Mouse (Mus musculus) forebrain, embryonic 12.5 days (tissue): ENCODE results near the gene Alg5. TPM values are rescaled to one million over a fixed set of nuclear protein-coding genes. Genes with fewer than 3 reads are reported as not detected.
"Not testable (repeated sequence)": the region's sequence is repeated elsewhere in the genome, so short reads cannot be mapped to it uniquely, and the experiment has no call there.

Source experiments
- ATAC-seq: fragments of 200-750 bp; cut with Nextera tagmentation; 2 replicates; pipeline ENCODE4 v1.8.0; 2017; ENCODE audit warnings: moderate TSS enrichment; ENCODE audit not compliant: low FRiP score
- H3K27ac ChIP-seq: fragments of 300-500 bp; sonication (generic); 2 replicates; pipeline ENCODE4 v1.5.1; 2016; ENCODE audit warnings: mild to moderate bottlenecking
- H3K27me3 ChIP-seq: fragments of 300-500 bp; sonication (generic); 2 replicates; pipeline ENCODE4 v1.6.1; 2016; ENCODE audit warnings: mild to moderate bottlenecking
- H3K36me3 ChIP-seq: fragments of 300-500 bp; sonication (generic); replicated peaks from 2 replicates; pipeline ENCODE4 v1.6.1; 2016; ENCODE audit warnings: mild to moderate bottlenecking
- H3K4me1 ChIP-seq: fragments of 300-500 bp; sonication (generic); 2 replicates; pipeline ENCODE4 v1.6.1; 2016
- H3K4me2 ChIP-seq: fragments of 300-500 bp; sonication (generic); 2 replicates; pipeline ENCODE4 v1.6.1; 2016; ENCODE audit warnings: mild to moderate bottlenecking, moderate library complexity
- H3K4me3 ChIP-seq: fragments of 300-500 bp; sonication (generic); replicated peaks from 2 replicates; pipeline ENCODE4 v1.5.1; 2016; ENCODE audit warnings: mild to moderate bottlenecking
- H3K9ac ChIP-seq: fragments of 300-500 bp; sonication (generic); 2 replicates; pipeline ENCODE4 v1.6.1; 2016; ENCODE audit warnings: mild to moderate bottlenecking
- H3K9me3 ChIP-seq: fragments of 300-500 bp; sonication (generic); 2 replicates; pipeline ENCODE4 v1.6.1; 2016
- WGBS: fragments of 180-500 bp; shearing (Covaris S2); methylation state at CpG from one replicate; pipeline ENCODE4 v1.1.7; 2016; 5-methylcytosine and 5-hydroxymethylcytosine counted together
- polyA plus RNA-seq: library from polyadenylated mRNA; unstranded; fragments of >200 nt; fragmentation: Nextera tagmentation; extraction: Ambion mirVana; gene quantifications from 2 replicates; pipeline ENCODE4 v1.2.1, GENCODE M21; 2016

Alg5 gene
- polyA plus RNA-seq, 1 experiment from 2014 or later: 43.4 TPM

GRCm38 (mm10) chr3:54755145-54756041 lies 20.1 kb downstream of the Alg5 start, which contains the start of gene Smad9:
TSS of gene Smad9 (plus strand) at chr3:54755582.
- peak; percentile 87 for ATAC-seq
- H3K27ac ChIP-seq: no peak within 1 kb of the TSS
- H3K4me1 ChIP-seq: peaks cover 18% of the 10 kb centered on the region
- H3K9ac ChIP-seq: peak within 1 kb of the TSS; percentile 69
- no peaks in the 10 kb centered on the region for H3K9me3 ChIP-seq
- H3K4me2 ChIP-seq: peak within 1 kb of the TSS; percentile 100
- WGBS: under 1% methylated on average over 65 of the region's 66 CpGs
- peak within 1 kb of the TSS; percentile 60 for H3K4me3 ChIP-seq
- H3K36me3 ChIP-seq: peaks cover 18% of the 10 kb centered on the region
- H3K27me3 ChIP-seq: peaks cover 23% of the 10 kb centered on the region

GRCm38 (mm10) chr3:54756058-54756457 lies 20.7 kb downstream of the Alg5 start:
- Histone ChIP-seq H3K9ac (peak overlapping the region; percentile 69; the same call in 1 of the 2 replicates), H3K4me2 (peak overlapping the region; percentile 100), H3K9me3 (no peaks in the 10 kb centered on the region), H3K36me3 (peaks cover 12% of the 10 kb centered on the region), H3K4me3 (peak overlapping the region; percentile 60), H3K4me1 (peaks cover 18% of the 10 kb centered on the region), H3K27me3 (peaks cover 23% of the 10 kb centered on the region), H3K27ac (no peak overlapping the region)
- peak; percentile 44; the same call in 1 of the 2 replicates for ATAC-seq
- WGBS: 0% methylated on average over 11 of the region's 11 CpGs

GRCm38 (mm10) chr3:54757446-54757845 lies 22.1 kb downstream of the Alg5 start:
- H3K4me1 ChIP-seq: peaks cover 18% of the 10 kb centered on the region
- no peak overlapping the region for H3K4me2 ChIP-seq
- WGBS: 90% methylated on average over 8 of the region's 8 CpGs
- ATAC-seq: no peak
- peaks cover 23% of the 10 kb centered on the region for H3K27me3 ChIP-seq
- no peak overlapping the region for H3K4me3 ChIP-seq
- H3K9me3 ChIP-seq: no peaks in the 10 kb centered on the region
- H3K36me3 ChIP-seq: no peaks in the 10 kb centered on the region
- H3K9ac ChIP-seq: no peak overlapping the region
- H3K27ac ChIP-seq: no peak overlapping the region

- Histone ChIP-seq H3K9ac (no peak overlapping the region), H3K27ac (no peak overlapping the region), H3K36me3 (no peaks in the 10 kb centered on the region), H3K4me3 (no peak overlapping the region), H3K27me3 (peaks cover 21% of the 10 kb centered on the region), H3K4me2 (no peak overlapping the region), H3K9me3 (no peaks in the 10 kb centered on the region), H3K4me1 (peaks cover 18% of the 10 kb centered on the region)
- 80% methylated on average over 9 of the region's 9 CpGs for WGBS
- no peak for ATAC-seq
Measured at GRCm38 (mm10) chr3:54759211-54759610, 23.9 kb downstream of the Alg5 start.

GRCm38 (mm10) chr3:54760321-54761115 lies 25.2 kb downstream of the Alg5 start:
- Histone ChIP-seq H3K27ac (no peak overlapping the region), H3K36me3 (no peaks in the 10 kb centered on the region), H3K9me3 (no peaks in the 10 kb centered on the region), H3K27me3 (peaks cover 8% of the 10 kb centered on the region), H3K4me3 (no peak overlapping the region), H3K4me1 (peaks cover 10% of the 10 kb centered on the region), H3K9ac (no peak overlapping the region), H3K4me2 (no peak overlapping the region)
- no peak for ATAC-seq
- 71% methylated on average over 15 of the region's 15 CpGs for WGBS

GRCm38 (mm10) chr3:54761258-54761657 lies 25.9 kb downstream of the Alg5 start:
- peaks cover 4% of the 10 kb centered on the region for H3K27me3 ChIP-seq
- no peak overlapping the region for H3K4me2 ChIP-seq
- no peak overlapping the region for H3K27ac ChIP-seq
- H3K4me1 ChIP-seq: peaks cover 3% of the 10 kb centered on the region
- no peak overlapping the region for H3K4me3 ChIP-seq
- WGBS: 97% methylated on average over 1 of the region's 1 CpGs
- no peak overlapping the region for H3K9ac ChIP-seq
- no peaks in the 10 kb centered on the region for H3K9me3 ChIP-seq
- no peaks in the 10 kb centered on the region for H3K36me3 ChIP-seq
- ATAC-seq: no peak

- H3K9me3 ChIP-seq: no peaks in the 10 kb centered on the region
- H3K36me3 ChIP-seq: no peaks in the 10 kb centered on the region
- 86% methylated on average over 18 of the region's 18 CpGs for WGBS
- no peak overlapping the region for H3K27ac ChIP-seq
- H3K4me3 ChIP-seq: no peak overlapping the region
- H3K9ac ChIP-seq: no peak overlapping the region
- no peaks in the 10 kb centered on the region for H3K27me3 ChIP-seq
- peaks cover 3% of the 10 kb centered on the region; the same call in 1 of the 2 replicates for H3K4me1 ChIP-seq
- ATAC-seq: no peak
- 0 out of 2 replicates have a peak overlapping the region, but pooled peaks have one; percentile 8 for H3K4me2 ChIP-seq
Measured at GRCm38 (mm10) chr3:54764418-54764817, 29.1 kb downstream of the Alg5 start.

- not testable (repeated sequence) for ATAC-seq, H3K9me3 ChIP-seq, H3K9ac ChIP-seq, H3K36me3 ChIP-seq, H3K4me1 ChIP-seq, H3K27ac ChIP-seq, H3K4me3 ChIP-seq, H3K4me2 ChIP-seq, H3K27me3 ChIP-seq
- 90% methylated on average over 6 of the region's 6 CpGs for WGBS
Measured at GRCm38 (mm10) chr3:54765521-54765920, 30.2 kb downstream of the Alg5 start.

GRCm38 (mm10) chr3:54766034-54766433 lies 30.7 kb downstream of the Alg5 start:
- Histone ChIP-seq H3K4me3 (no peak overlapping the region), H3K4me1 (peaks cover 6% of the 10 kb centered on the region; the same call in 1 of the 2 replicates), H3K36me3 (no peaks in the 10 kb centered on the region), H3K9ac (no peak overlapping the region), H3K9me3 (no peaks in the 10 kb centered on the region), H3K27me3 (no peaks in the 10 kb centered on the region), H3K4me2 (no peak overlapping the region), H3K27ac (no peak overlapping the region)
- ATAC-seq: no peak
- WGBS: 87% methylated on average over 14 of the region's 14 CpGs

- Histone ChIP-seq H3K9ac (no peak overlapping the region), H3K4me2 (no peak overlapping the region), H3K4me3 (no peak overlapping the region), H3K27ac (no peak overlapping the region), H3K9me3 (no peaks in the 10 kb centered on the region), H3K27me3 (no peaks in the 10 kb centered on the region), H3K4me1 (peaks cover 6% of the 10 kb centered on the region; the same call in 1 of the 2 replicates), H3K36me3 (no peaks in the 10 kb centered on the region)
- no peak for ATAC-seq
- 92% methylated on average over 5 of the region's 5 CpGs for WGBS
Measured at GRCm38 (mm10) chr3:54766811-54767210, 31.5 kb downstream of the Alg5 start.

- Histone ChIP-seq H3K27me3 (no peaks in the 10 kb centered on the region), H3K4me3 (no peak overlapping the region), H3K4me1 (peaks cover 6% of the 10 kb centered on the region; the same call in 1 of the 2 replicates), H3K9me3 (peaks cover 2% of the 10 kb centered on the region; the same call in 1 of the 2 replicates), H3K27ac (no peak overlapping the region), H3K9ac (no peak overlapping the region), H3K4me2 (no peak overlapping the region), H3K36me3 (no peaks in the 10 kb centered on the region)
- no peak for ATAC-seq
- 93% methylated on average over 8 of the region's 8 CpGs for WGBS
Measured at GRCm38 (mm10) chr3:54768592-54768991, 33.3 kb downstream of the Alg5 start.
